Mouse (Mus musculus): Measurements from ENCODE around the gene Zfyve16.

DNA sequence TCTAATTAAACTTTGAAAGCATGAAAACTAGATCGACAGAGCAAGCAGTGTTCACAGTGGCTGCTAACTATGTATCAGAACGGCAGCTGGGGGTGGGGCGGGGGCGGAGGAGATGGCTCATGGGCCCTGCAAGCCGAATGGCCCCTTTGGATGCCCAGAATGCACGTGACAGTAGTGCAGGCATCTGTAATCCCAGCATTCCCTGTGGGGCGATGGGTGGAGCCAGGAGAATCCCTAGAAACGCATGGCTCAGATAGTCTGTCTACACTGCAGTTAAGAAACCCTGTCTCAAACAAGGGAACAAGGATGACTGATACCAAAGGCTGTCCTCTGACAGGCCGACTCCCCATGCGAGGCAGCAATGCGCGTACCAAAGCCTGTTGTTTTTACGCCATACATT is 90.4 kb downstream of the Zfyve16 start:
- no peak for TF ChIP-seq CTCF (conservative IDR thresholded peaks at IDR 0.05; ENCODE audit: insufficient read depth, insufficient read length, low read depth, low read length)
- no peak for TF ChIP-seq POLR2A (IDR thresholded peaks at IDR 0.05; ENCODE audit: low read depth, low read length)

Measured in kidney, adult 2 months (tissue).